Mouse (Mus musculus): ENCODE measurements at regions not wholly inside any gene's neighbourhood (a gene's known extent, or its start where the extent isn't known, plus 50 kb on each side); places are given as distances from the start of the nearest gene placed in this dataset.

GRCm38 (mm10) chr13:15011638-15012037 is 381.7 kb downstream of the AW209491 start:
- no peaks in the 10 kb centered on the region for H3K79me2 ChIP-seq (ENCODE audit: control insufficient read depth, insufficient read depth, low read length, poor library complexity)
- H3K9me3 ChIP-seq (replicated peaks; ENCODE audit: insufficient read depth, low read length) = no peaks in the 10 kb centered on the region
- H3K36me3 ChIP-seq (ENCODE audit: control insufficient read depth in 1 of 2, insufficient read depth in 2 of 2, low read length in 2 of 2) = no peaks in the 10 kb centered on the region
- H3K4me3 ChIP-seq (ENCODE audit: control insufficient read depth in 1 of 2, insufficient read depth in 1 of 2, low read depth in 2 of 2, low read length in 2 of 2) = no peak overlapping the region
- TF ChIP-seq CTCF (IDR thresholded peaks at IDR 0.05 in 2 of 3, conservative IDR thresholded peaks at IDR 0.05 in 1 of 3; ENCODE audit: control insufficient read depth in 1 of 3, insufficient read depth in 1 of 3, low read depth in 2 of 3, low read length in 3 of 3, poor library complexity in 1 of 3, severe bottlenecking in 1 of 3) = no peak
- TF ChIP-seq HCFC1 (IDR thresholded peaks at IDR 0.05; ENCODE audit: low read depth, low read length) = no peak
- no peak for TF ChIP-seq ZKSCAN1 (IDR thresholded peaks at IDR 0.05; ENCODE audit: low read depth, low read length)
- no peak for TF ChIP-seq MAX (IDR thresholded peaks at IDR 0.05; ENCODE audit: low read length)
- no peak for TF ChIP-seq EP300 (IDR thresholded peaks at IDR 0.05; ENCODE audit: low read depth in 1 of 2, low read length in 2 of 2)
- no peak for TF ChIP-seq MYB (IDR thresholded peaks at IDR 0.05; ENCODE audit: low read depth, low read length)
- TF ChIP-seq RCOR1 (IDR thresholded peaks at IDR 0.05; ENCODE audit: low read depth, low read length) = no peak
- no peaks in the 10 kb centered on the region for H3K4me1 ChIP-seq (ENCODE audit: control insufficient read depth in 1 of 2, insufficient read depth in 2 of 2, low read length in 2 of 2)
- DNase-seq (ENCODE audit: low read depth, low spot score) = no peak
- no peak overlapping the region for H3K9ac ChIP-seq (ENCODE audit: control insufficient read depth, low read depth, low read length, poor library complexity, severe bottlenecking)
- H3K27me3 ChIP-seq (ENCODE audit: control insufficient read depth in 1 of 2, insufficient read depth in 2 of 2, low read length in 2 of 2) = no peaks in the 10 kb centered on the region
- H3K27ac ChIP-seq (ENCODE audit: control insufficient read depth, low read depth, low read length) = no peak overlapping the region

- TF ChIP-seq ZNF384 (IDR thresholded peaks at IDR 0.05; ENCODE audit: low read depth, low read length) = no peak
- TF ChIP-seq USF2 (IDR thresholded peaks at IDR 0.05; ENCODE audit: borderline replicate concordance in 1 of 2, insufficient read depth in 1 of 2, low read depth in 1 of 2, low read length in 2 of 2) = no peak
- no peak for TF ChIP-seq RCOR1 (IDR thresholded peaks at IDR 0.05; ENCODE audit: low read depth, low read length)
- no peak for TF ChIP-seq MYC (IDR thresholded peaks at IDR 0.05; ENCODE audit: low read depth, low read length)
- TF ChIP-seq GABPA (IDR thresholded peaks at IDR 0.05; ENCODE audit: low read depth, low read length) = no peak
- TF ChIP-seq SIN3A (IDR thresholded peaks at IDR 0.05; ENCODE audit: low read length) = no peak
- no peak for TF ChIP-seq BHLHE40 (IDR thresholded peaks at IDR 0.05; ENCODE audit: borderline replicate concordance, low read depth, low read length)
- TF ChIP-seq ETS1 (IDR thresholded peaks at IDR 0.05; ENCODE audit: low read depth, low read length) = no peak
- TF ChIP-seq ELF1 (IDR thresholded peaks at IDR 0.05; ENCODE audit: low read depth, low read length) = no peak
- no peak for TF ChIP-seq NRF1 (IDR thresholded peaks at IDR 0.05; ENCODE audit: insufficient read depth, low read depth, low read length, poor library complexity, severe bottlenecking)
- no peak for TF ChIP-seq ZMIZ1 (IDR thresholded peaks at IDR 0.05; ENCODE audit: low read depth, low read length)
- no peak for TF ChIP-seq EP300 (IDR thresholded peaks at IDR 0.05; ENCODE audit: low read depth in 1 of 2, low read length in 2 of 2)
- TF ChIP-seq CHD2 (IDR thresholded peaks at IDR 0.05; ENCODE audit: low read length) = no peak
- no peak for TF ChIP-seq E2F4 (IDR thresholded peaks at IDR 0.05; ENCODE audit: borderline replicate concordance, low read depth, low read length)
- no peak for TF ChIP-seq MAX (IDR thresholded peaks at IDR 0.05; ENCODE audit: low read length)
- no peak for TF ChIP-seq HCFC1 (IDR thresholded peaks at IDR 0.05; ENCODE audit: low read depth, low read length)
- no peak for TF ChIP-seq MAFK (IDR thresholded peaks at IDR 0.05; ENCODE audit: borderline replicate concordance, low read depth, low read length)
- no peak for TF ChIP-seq POLR2AphosphoS2 (IDR thresholded peaks at IDR 0.05; ENCODE audit: low read length)
Observed at GRCm38 (mm10) chr13:15018811-15019745, 389.1 kb downstream of the AW209491 start.

More at GRCm38 (mm10) chr13:15018811-15019745, 389.1 kb downstream of the AW209491 start:
- Histone ChIP-seq H3K4me1 (ENCODE audit: control insufficient read depth in 1 of 2, insufficient read depth in 2 of 2, low read length in 2 of 2) (no peaks in the 10 kb centered on the region), H3K27ac (ENCODE audit: control insufficient read depth, low read depth, low read length) (no peak overlapping the region), H3K4me3 (ENCODE audit: control insufficient read depth in 1 of 2, insufficient read depth in 1 of 2, low read depth in 2 of 2, low read length in 2 of 2) (no peak overlapping the region), H3K9ac (ENCODE audit: control insufficient read depth, low read depth, low read length, poor library complexity, severe bottlenecking) (no peak overlapping the region), H3K9me3 (replicated peaks; ENCODE audit: insufficient read depth, low read length) (no peaks in the 10 kb centered on the region), H3K27me3 (ENCODE audit: control insufficient read depth in 1 of 2, insufficient read depth in 2 of 2, low read length in 2 of 2) (no peaks in the 10 kb centered on the region), H3K79me2 (ENCODE audit: control insufficient read depth, insufficient read depth, low read length, poor library complexity) (no peaks in the 10 kb centered on the region), H3K36me3 (ENCODE audit: control insufficient read depth in 1 of 2, insufficient read depth in 2 of 2, low read length in 2 of 2) (no peaks in the 10 kb centered on the region)
- DNase-seq (ENCODE audit: low read depth, low spot score) = no peak
